Mouse (Mus musculus): ENCODE results near the gene Rasef. TPM values are rescaled to one million over a fixed set of nuclear protein-coding genes. Genes with fewer than 3 reads are reported as not detected.

Rasef gene
- total RNA-seq, 2 experiments from 2014 or later = not detected

Other genes starting within 250 kb of the Rasef start
- not detected in 2 replicates for gene Gm11238, start 183.1 kb downstream of the Rasef start, total RNA-seq (2015)
- not detected in 2 replicates for gene Gm11238, start 183.1 kb downstream of the Rasef start, total RNA-seq (2017)
- not detected in 2 replicates for gene Gm11237, start 168.0 kb downstream of the Rasef start, total RNA-seq (2015)
- not detected in 2 replicates for gene Gm11237, start 168.0 kb downstream of the Rasef start, total RNA-seq (2017)
- not detected in 2 replicates for gene Gm11236, start 152.9 kb downstream of the Rasef start, total RNA-seq (2015)
- gene Gm11236, start 152.9 kb downstream of the Rasef start, total RNA-seq (2017) = not detected in 2 replicates
- not detected in 2 replicates for gene Gm11239, start 122.6 kb downstream of the Rasef start, total RNA-seq (2015)
- gene Gm11239, start 122.6 kb downstream of the Rasef start, total RNA-seq (2017) = not detected in 2 replicates
- gene Gm428, start 107.5 kb downstream of the Rasef start, total RNA-seq (2015) = not detected in 2 replicates
- not detected in 2 replicates for gene Gm428, start 107.5 kb downstream of the Rasef start, total RNA-seq (2017)
- not detected in 2 replicates for gene Gm11758, start 85.3 kb upstream of the Rasef start, total RNA-seq (2015)
- not detected in 2 replicates for gene Gm11758, start 85.3 kb upstream of the Rasef start, total RNA-seq (2017)
- gene Gm11757, start 100.1 kb upstream of the Rasef start, total RNA-seq (2015) = not detected in 2 replicates
- not detected in 2 replicates for gene Gm11757, start 100.1 kb upstream of the Rasef start, total RNA-seq (2017)
- gene Gm13871, start 115.0 kb upstream of the Rasef start, total RNA-seq (2015) = not detected in 2 replicates
- gene Gm13871, start 115.0 kb upstream of the Rasef start, total RNA-seq (2017) = not detected in 2 replicates
- gene Gm11756, start 129.8 kb upstream of the Rasef start, total RNA-seq (2015) = not detected in 2 replicates
- not detected in 2 replicates for gene Gm11756, start 129.8 kb upstream of the Rasef start, total RNA-seq (2017)
- gene 2310002L09Rik, start 159.9 kb upstream of the Rasef start, total RNA-seq (2015) = not detected in 2 replicates
- gene 2310002L09Rik, start 159.9 kb upstream of the Rasef start, total RNA-seq (2017) = not detected in 2 replicates
- not detected in 2 replicates for gene Frmd3, start 222.4 kb upstream of the Rasef start, total RNA-seq (2015)
- gene Frmd3, start 222.4 kb upstream of the Rasef start, total RNA-seq (2017) = not detected in 2 replicates